ENCODE assay signal across 32 mouse cellular contexts in the genomic region with DNA sequence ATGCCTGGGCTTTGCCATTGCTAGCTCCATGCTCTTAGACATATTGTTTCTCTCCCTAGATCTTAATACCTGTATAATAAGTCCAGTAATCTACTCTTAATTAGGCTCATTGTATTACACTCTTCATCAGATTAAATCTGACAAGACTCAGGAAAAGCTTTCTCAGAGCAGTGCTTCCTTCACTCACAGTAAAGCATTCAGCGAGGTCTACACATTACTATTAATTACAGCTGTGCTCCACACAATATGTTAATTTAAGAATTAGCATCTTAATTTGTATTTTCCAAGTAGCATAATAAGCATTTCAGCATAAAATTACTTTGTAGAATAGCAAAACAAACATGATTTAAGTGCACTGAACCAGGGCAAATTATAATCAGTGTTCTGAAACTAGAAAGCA.
DNase-seq lines count a peak whose midpoint lies in the region; ATAC-seq and TF ChIP-seq lines count a peak whose summit lies in the region.
"Had no signal": no experiment of that assay in that cellular context is flagged by ENCODE, and none has a peak within 500 bp of the region (broad histone marks: within the 10 kb centered on the region; RNA-seq: fewer than 3 reads in every experiment).

No protein-coding gene starts in this region.

- ATAC-seq in forebrain, embryonic 12.5 days (ENCODE audit: low FRiP score), result peak; percentile 52; the same call in 1 of the 2 replicates
- ATAC-seq in forebrain, postnatal 0 days, result peak; percentile 79
- ATAC-seq: activated CD4-positive, CD25-positive, alpha-beta regulatory T cell, adult 4 months; inflammation-experienced regulatory T-cells, adult 6 months had no signal

- peak; percentile 64 for DNase-seq in brain, embryonic 14.5 days (ENCODE audit: low read depth)
- DNase-seq in forebrain, postnatal 0 days, result no peak
- peak; percentile 39 for DNase-seq in retina, embryonic 14.5 days (ENCODE audit: low spot score)
- no peak for DNase-seq in embryo, embryonic 9.5 days (ENCODE audit: extremely low spot score)
- DNase-seq in urinary bladder, postnatal 36 days (ENCODE audit: low spot score in 2 of 2), result no peak
- DNase-seq: adrenal gland, adult 2 months; adrenal gland, postnatal 36 days; B cell, adult 2 months; cerebellum, adult 2 months; cerebellum, postnatal 14 days; gastrocnemius, postnatal 14 days; heart, postnatal 36 days; kidney, adult 11 months; kidney, postnatal 25 days; liver; lung, adult 2 months; lung, postnatal 10 days; right cerebral cortex, postnatal 14 days; thymus, postnatal 4 days had no signal

- H3K27ac ChIP-seq in forebrain, embryonic 12.5 days, result no peak overlapping the region
- no peak overlapping the region for H3K27ac ChIP-seq in forebrain, postnatal 0 days (ENCODE audit: low read depth, low read length)
- H3K27ac ChIP-seq: embryonic facial prominence, embryonic 10.5 days; embryonic facial prominence, embryonic 15.5 days; heart, embryonic 10.5 days; heart, embryonic 15.5 days; hindbrain, embryonic 15.5 days; kidney, embryonic 15.5 days; liver, embryonic 14.5 days; neural tube, embryonic 12.5 days had no signal

- WGBS in forebrain, embryonic 12.5 days, result 21% methylated on average over 1 of the region's 1 CpGs
- 19% methylated on average over 1 of the region's 1 CpGs for WGBS in forebrain, postnatal 0 days

- H3K4me2 ChIP-seq in forebrain, embryonic 12.5 days, result no peak overlapping the region
- no peak overlapping the region for H3K4me2 ChIP-seq in forebrain, postnatal 0 days (ENCODE audit: low read depth)
- H3K4me2 ChIP-seq: embryonic facial prominence, embryonic 15.5 days; heart, embryonic 15.5 days; hindbrain, embryonic 15.5 days; kidney, embryonic 15.5 days; neural tube, embryonic 12.5 days had no signal

- H3K4me3 ChIP-seq in forebrain, embryonic 12.5 days (replicated peaks), result no peak overlapping the region
- H3K4me3 ChIP-seq in forebrain, postnatal 0 days (ENCODE audit: low read depth, low read length), result no peak overlapping the region
- H3K4me3 ChIP-seq: embryonic facial prominence, embryonic 10.5 days; embryonic facial prominence, embryonic 15.5 days; heart, embryonic 10.5 days; heart, embryonic 15.5 days; hindbrain, embryonic 15.5 days; kidney, embryonic 15.5 days; myocyte; neural tube, embryonic 12.5 days had no signal

- no peaks in the 10 kb centered on the region for H3K9me3 ChIP-seq in forebrain, embryonic 12.5 days
- no peaks in the 10 kb centered on the region for H3K9me3 ChIP-seq in forebrain, postnatal 0 days (ENCODE audit: low read length)
- H3K9me3 ChIP-seq: embryonic facial prominence, embryonic 10.5 days; embryonic facial prominence, embryonic 15.5 days; heart, embryonic 10.5 days; heart, embryonic 15.5 days; hindbrain, embryonic 15.5 days; kidney, embryonic 15.5 days; neural tube, embryonic 12.5 days had no signal

- H3K9ac ChIP-seq in forebrain, embryonic 12.5 days, result no peak overlapping the region
- H3K9ac ChIP-seq in forebrain, postnatal 0 days, result no peak overlapping the region
- H3K9ac ChIP-seq: embryonic facial prominence, embryonic 15.5 days; heart, embryonic 15.5 days; hindbrain, embryonic 15.5 days; kidney, embryonic 15.5 days; liver, embryonic 14.5 days; neural tube, embryonic 12.5 days had no signal

- peaks cover 12% of the 10 kb centered on the region; the same call in 1 of the 2 replicates for H3K27me3 ChIP-seq in forebrain, embryonic 12.5 days
- H3K27me3 ChIP-seq in forebrain, postnatal 0 days (ENCODE audit: insufficient read depth, low read length), result no peaks in the 10 kb centered on the region
- H3K27me3 ChIP-seq: CH12.LX; embryonic facial prominence, embryonic 15.5 days; heart, embryonic 15.5 days; hindbrain, embryonic 15.5 days; kidney, embryonic 15.5 days; neural tube, embryonic 12.5 days had no signal

- peaks cover 6% of the 10 kb centered on the region; the same call in 1 of the 2 replicates for H3K4me1 ChIP-seq in forebrain, embryonic 12.5 days
- no peaks in the 10 kb centered on the region for H3K4me1 ChIP-seq in forebrain, postnatal 0 days (ENCODE audit: insufficient read depth)
- H3K4me1 ChIP-seq: embryonic facial prominence, embryonic 15.5 days; heart, embryonic 15.5 days; hindbrain, embryonic 15.5 days; kidney, embryonic 15.5 days; neural tube, embryonic 12.5 days had no signal

- TF ChIP-seq CTCF in brain, embryonic 14.5 days (IDR thresholded peaks at IDR 0.05; ENCODE audit: borderline replicate concordance, extremely low read depth, insufficient read depth, insufficient read length), result no peak
- no peak for TF ChIP-seq CTCF in forebrain, postnatal 0 days (IDR thresholded peaks at IDR 0.05; ENCODE audit: low read depth)

- no peaks in the 10 kb centered on the region for H3K36me3 ChIP-seq in forebrain, embryonic 12.5 days (replicated peaks)
- no peaks in the 10 kb centered on the region for H3K36me3 ChIP-seq in forebrain, postnatal 0 days (ENCODE audit: insufficient read depth)
- H3K36me3 ChIP-seq: embryonic facial prominence, embryonic 10.5 days; hindbrain, embryonic 15.5 days; neural tube, embryonic 12.5 days had no signal

- no peak for TF ChIP-seq POLR2A in brain, embryonic 14.5 days (IDR thresholded peaks at IDR 0.05; ENCODE audit: borderline replicate concordance, extremely low read depth, insufficient read depth, insufficient read length, poor library complexity, severe bottlenecking)

Comparison
In these comparisons a context has a peak if more than half of its experiments do, and no peak if none do; other contexts are left out.
1. DNase-seq: peak in brain, embryonic 14.5 days (single experiment) and retina, embryonic 14.5 days (single experiment); none in forebrain, postnatal 0 days (single experiment), embryo, embryonic 9.5 days (single experiment) and urinary bladder, postnatal 36 days (0 of 2).